Mouse (Mus musculus) bone marrow, adult 2 months (tissue): ENCODE results near the gene Krt39. TPM values are rescaled to one million over a fixed set of nuclear protein-coding genes. Genes with fewer than 3 reads are reported as not detected.

Experiments
- H3K27ac ChIP-seq: fragments of 200-500 bp; 2 replicates; pipeline ENCODE4 v1.5.1; 2012; ENCODE audit warnings: low read depth, mild to moderate bottlenecking, control low read depth, inconsistent platforms, low read length; ENCODE audit not compliant: control insufficient read depth, poor library complexity, insufficient read depth
- H3K4me1 ChIP-seq: fragments of 200-500 bp; 2 replicates; pipeline ENCODE4 v1.6.1; 2011; ENCODE audit warnings: low read length; ENCODE audit not compliant: control insufficient read depth, insufficient read depth
- H3K4me3 ChIP-seq: fragments of 200-500 bp; replicated peaks from 2 replicates; pipeline ENCODE3; 2011; ENCODE audit warnings: mild to moderate bottlenecking, low read depth, low read length, control low read depth; ENCODE audit not compliant: control insufficient read depth
- CTCF ChIP-seq: fragments of 200-500 bp; IDR thresholded peaks from 2 replicates; pipeline ENCODE4 v1.5.1; 2011; ENCODE audit warnings: low read length, control low read depth; ENCODE audit not compliant: control insufficient read depth, insufficient read depth
- POLR2A ChIP-seq: fragments of 200-500 bp; IDR thresholded peaks from 2 replicates; pipeline ENCODE4 v1.6.1; 2011; ENCODE audit warnings: low read depth, mild to moderate bottlenecking, control low read depth, low read length, borderline replicate concordance; ENCODE audit not compliant: control insufficient read depth
- WGBS: fragments of 180-500 bp; shearing (Covaris S2); methylation state at CpG from one replicate; pipeline ENCODE4 v1.1.7; 2018; 5-methylcytosine and 5-hydroxymethylcytosine counted together
- polyA plus RNA-seq: library from polyadenylated mRNA; stranded (reverse); fragments of >200 nt; gene quantifications from 2 replicates; pipeline ENCODE4 v1.2.4, GENCODE M21; 2011; ENCODE audit warnings: low replicate concordance; ENCODE audit not compliant: missing spikeins, insufficient read depth, insufficient read length

Krt39 gene
- not detected in 2 replicates for polyA plus RNA-seq

DNA sequence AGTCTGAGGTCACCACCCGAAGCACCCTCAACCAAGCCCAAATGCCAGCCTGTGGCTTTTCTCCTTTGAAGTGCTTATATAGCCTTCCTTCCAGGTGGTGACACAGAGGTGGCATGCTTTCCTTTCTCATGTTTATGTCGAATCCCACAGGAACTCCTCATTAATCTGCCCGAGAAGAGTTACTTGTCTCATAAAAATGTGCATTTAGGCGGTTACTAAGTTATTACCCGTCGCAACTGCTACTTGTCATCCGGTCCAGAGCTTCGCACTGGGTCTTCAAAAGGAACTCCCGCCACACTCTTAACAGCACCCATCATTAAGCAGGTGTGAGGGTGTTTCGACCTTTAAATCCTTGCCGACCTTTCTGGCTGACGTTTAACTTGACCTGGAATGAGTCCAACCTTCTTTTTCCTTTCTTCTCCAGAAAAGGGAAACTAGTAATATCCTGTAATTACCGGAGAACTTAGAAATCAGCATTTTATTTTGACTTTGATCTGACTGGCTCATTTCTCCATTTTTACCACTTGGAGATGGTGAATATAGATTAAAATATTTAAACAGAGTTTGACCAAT, at the start of gene Krt39:
TSS of gene Krt39 (minus strand) at position 51 of the 573 bp plus-strand sequence.
- TF ChIP-seq CTCF = no peak
- no peak for TF ChIP-seq POLR2A
- Histone ChIP-seq H3K4me3 (no peak within 1 kb of the TSS), H3K4me1 (no peaks in the 10 kb centered on the region), H3K27ac (no peak within 1 kb of the TSS)
- WGBS = 70% methylated on average over 13 of the region's 13 CpGs

DNA sequence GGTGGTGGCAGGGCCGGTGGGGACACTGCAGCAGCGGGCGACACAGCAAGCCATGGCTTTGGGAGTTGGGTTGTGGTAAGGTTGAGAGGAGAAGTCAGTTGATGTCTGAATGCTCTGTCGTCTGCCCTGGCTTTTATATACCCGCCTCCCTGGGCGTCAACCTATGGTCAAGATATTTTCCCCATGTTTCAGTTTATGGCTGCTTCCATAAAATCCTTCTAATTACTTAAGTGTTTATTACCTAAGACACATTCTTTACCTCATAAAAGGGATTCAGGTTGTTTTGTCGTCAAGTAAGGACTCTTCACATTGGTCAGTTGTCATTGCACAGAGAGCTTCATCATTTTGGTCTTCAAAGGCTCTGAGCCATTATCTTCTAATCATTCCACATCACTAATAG, 45.4 kb upstream of the Krt39 start, which contains the start of gene Krtap3-1:
TSS of gene Krtap3-1 (minus strand) at position 101 of the 400 bp plus-strand sequence.
- 81% methylated on average over 7 of the region's 7 CpGs for WGBS
- TF ChIP-seq POLR2A (no peak), CTCF (no peak)
- Histone ChIP-seq H3K4me3 (no peak within 1 kb of the TSS), H3K27ac (no peak within 1 kb of the TSS), H3K4me1 (no peaks in the 10 kb centered on the region; the same call in 1 of the 2 replicates)

DNA sequence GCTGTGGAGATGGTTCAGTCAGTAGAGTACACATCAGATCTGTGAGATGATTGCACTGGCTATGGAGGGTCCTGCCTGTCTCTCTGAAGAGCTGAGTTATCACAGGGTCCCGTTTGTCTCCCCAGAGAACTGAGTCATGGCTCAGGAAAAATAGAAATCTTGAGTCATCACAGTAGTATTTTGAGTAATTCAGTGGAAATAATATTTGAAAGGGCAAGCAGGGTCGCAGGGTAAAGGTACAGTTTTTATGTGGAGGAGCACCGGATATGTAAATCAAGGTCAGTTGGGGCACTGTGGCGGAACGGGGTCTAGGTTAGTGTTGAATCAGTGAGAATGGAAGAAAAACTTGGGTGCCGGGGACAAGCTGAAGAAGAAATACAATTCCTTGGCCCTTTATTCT, 41.4 kb upstream of the Krt39 start:
- no peak overlapping the region for H3K4me3 ChIP-seq
- 73% methylated on average over 6 of the region's 6 CpGs for WGBS
- TF ChIP-seq CTCF (no peak), POLR2A (no peak)
- no peak overlapping the region for H3K27ac ChIP-seq
- H3K4me1 ChIP-seq = no peaks in the 10 kb centered on the region

DNA sequence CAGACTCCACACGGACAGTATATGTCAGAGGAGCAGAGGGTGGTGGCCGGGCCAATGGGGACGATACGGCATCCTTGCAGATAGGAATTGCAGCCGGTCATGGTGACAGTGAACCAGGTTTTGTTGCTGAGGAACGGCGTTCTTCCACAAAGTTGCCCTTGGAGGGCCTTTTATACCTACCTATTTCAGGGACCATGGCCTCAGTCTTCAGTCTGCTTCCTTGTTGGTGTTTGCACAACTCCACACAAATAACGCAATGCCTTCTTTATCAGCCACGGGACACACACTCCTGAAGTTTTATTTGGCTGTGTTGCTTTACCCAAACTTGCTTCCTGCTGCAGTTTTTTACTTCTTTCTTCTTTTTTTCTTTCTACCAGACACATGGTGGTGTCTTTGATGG, 38.2 kb upstream of the Krt39 start, which contains the start of gene Gm11939:
TSS of gene Gm11939 (minus strand) at position 101 of the 400 bp plus-strand sequence.
- 85% methylated on average over 9 of the region's 9 CpGs for WGBS
- no peak within 1 kb of the TSS for H3K4me3 ChIP-seq
- H3K4me1 ChIP-seq = no peaks in the 10 kb centered on the region
- no peak within 1 kb of the TSS for H3K27ac ChIP-seq
- TF ChIP-seq POLR2A (no peak), CTCF (no peak)

DNA sequence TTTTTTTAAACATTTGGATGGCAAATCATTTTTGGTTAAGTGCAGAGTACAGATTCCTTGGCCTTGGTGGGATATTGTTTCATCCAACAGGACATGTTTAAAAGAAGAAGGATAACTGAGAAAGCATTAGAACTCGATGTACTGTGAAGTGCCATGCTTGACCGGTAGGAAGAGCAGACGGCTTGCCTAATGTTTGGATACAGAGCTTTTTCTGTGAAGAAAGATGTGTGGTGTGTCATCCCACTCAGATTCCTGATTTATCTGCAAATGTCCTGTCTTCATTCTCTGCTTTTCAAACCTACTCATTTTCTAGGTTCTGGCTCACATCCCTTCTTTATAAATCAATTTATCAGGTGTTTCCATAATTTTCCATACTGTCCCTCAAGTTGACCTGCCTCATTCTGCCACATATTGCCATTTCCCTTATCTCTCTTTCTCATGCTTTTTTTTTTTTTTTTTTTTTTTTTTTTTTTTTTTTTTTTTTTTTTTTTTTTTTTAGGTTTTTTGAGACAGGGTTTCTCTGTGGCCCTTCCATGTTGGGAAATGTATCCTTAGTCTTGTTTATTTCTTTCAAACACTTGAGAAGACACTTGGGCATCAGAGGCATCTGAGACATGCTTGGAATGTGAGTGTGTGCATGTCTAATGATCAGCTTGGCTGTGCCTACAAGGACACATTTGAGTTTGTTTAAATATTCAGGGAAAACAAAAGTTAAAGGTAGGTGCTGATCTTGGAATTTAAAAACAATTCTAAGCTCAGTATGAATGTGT, 37.0 kb upstream of the Krt39 start:
- TF ChIP-seq POLR2A (no peak), CTCF (no peak)
- no peaks in the 10 kb centered on the region for H3K4me1 ChIP-seq
- H3K27ac ChIP-seq = no peak overlapping the region
- WGBS = 89% methylated on average over 3 of the region's 3 CpGs
- H3K4me3 ChIP-seq = no peak overlapping the region

DNA sequence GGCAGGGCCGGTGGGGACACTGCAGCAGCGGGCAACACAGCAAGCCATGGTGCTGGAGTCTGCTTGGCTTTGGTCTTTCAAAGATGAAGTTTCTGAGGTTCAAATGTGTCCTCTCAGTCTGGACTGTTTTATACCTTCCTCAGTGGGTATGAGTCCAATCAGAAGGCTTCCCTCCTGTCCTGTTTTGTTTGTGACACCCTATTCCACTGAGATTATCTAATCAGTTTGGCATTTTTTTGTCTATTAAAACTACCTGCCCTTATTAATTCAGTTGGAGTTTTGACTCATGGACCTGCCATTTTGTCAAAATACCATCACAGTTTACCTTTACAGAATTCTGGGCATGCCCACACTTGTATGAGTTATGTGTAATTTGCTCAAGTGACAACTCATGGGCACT, 35.6 kb upstream of the Krt39 start, which contains the start of gene Krtap3-2:
TSS of gene Krtap3-2 (minus strand) at position 101 of the 400 bp plus-strand sequence.
- Histone ChIP-seq H3K4me3 (no peak within 1 kb of the TSS), H3K4me1 (no peaks in the 10 kb centered on the region), H3K27ac (no peak within 1 kb of the TSS)
- 52% methylated on average over 2 of the region's 2 CpGs for whole genome bisulfite sequencing
- TF ChIP-seq POLR2A = no peak
- TF ChIP-seq CTCF = no peak

DNA sequence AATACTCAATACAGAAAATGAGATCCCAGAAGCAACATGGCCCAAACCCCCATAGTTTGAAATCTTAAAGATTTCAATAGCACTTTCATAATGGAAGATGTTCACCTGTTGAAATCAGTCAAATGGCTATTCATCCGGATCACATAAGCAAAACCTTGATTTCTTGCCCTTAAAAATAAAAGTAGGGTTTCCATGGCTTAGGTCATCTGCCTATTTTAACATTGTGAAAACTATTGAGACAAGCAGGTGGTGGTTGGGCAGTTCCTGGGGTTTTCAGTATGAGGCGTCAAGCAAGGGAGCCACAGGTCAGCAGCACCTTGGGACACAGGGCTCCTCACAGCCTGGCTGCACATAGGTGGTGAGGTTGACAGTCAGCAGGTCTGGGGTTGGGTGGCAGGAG, 35.1 kb upstream of the Krt39 start:
- TF ChIP-seq CTCF (no peak), POLR2A (no peak)
- Histone ChIP-seq H3K27ac (no peak overlapping the region), H3K4me1 (no peaks in the 10 kb centered on the region), H3K4me3 (no peak overlapping the region)
- 77% methylated on average over 2 of the region's 2 CpGs for whole genome bisulfite sequencing

DNA sequence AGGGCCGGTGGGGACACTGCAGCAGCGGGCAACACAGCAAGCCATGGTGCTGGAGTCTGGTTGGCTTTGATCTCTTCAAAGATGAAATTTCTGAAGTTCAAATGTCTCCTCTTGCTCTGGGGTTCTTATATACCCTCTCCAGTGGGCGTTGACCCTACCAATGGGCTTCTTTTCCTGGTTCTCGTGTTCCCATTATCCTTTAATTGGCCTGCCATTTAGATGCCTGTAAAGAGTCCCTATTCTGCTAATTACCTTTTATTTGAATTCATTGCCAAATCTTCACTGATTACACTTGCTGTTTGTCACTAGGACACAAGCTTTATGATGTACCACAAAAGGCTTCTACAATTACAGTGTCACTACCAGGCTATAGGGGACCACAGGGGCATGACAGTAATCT, 29.6 kb upstream of the Krt39 start, which contains the start of gene Krtap3-3:
TSS of gene Krtap3-3 (minus strand) at position 101 of the 400 bp plus-strand sequence.
- TF ChIP-seq CTCF = no peak
- no peak for TF ChIP-seq POLR2A
- H3K4me1 ChIP-seq = no peaks in the 10 kb centered on the region
- no peak within 1 kb of the TSS for H3K4me3 ChIP-seq
- 48% methylated on average over 4 of the region's 4 CpGs for WGBS
- no peak within 1 kb of the TSS for H3K27ac ChIP-seq
